Mouse (Mus musculus) embryonic fibroblast, embryonic 13.5 days (primary cell): ENCODE measurements around the gene Cbx7.

Experiments used
- CTCF ChIP-seq: IDR thresholded peaks from 2 replicates; pipeline ENCODE4 v1.5.1; 2011; ENCODE audit warnings: mild to moderate bottlenecking, control low read depth, low read length, moderate library complexity, borderline replicate concordance; ENCODE audit not compliant: insufficient read depth
- POLR2A ChIP-seq: IDR thresholded peaks from 2 replicates; pipeline ENCODE4 v1.6.1; 2011; ENCODE audit warnings: low read depth, mild to moderate bottlenecking, control low read depth, low read length, moderate library complexity

- TF ChIP-seq CTCF = no peak
- TF ChIP-seq POLR2A = no peak
Measured at GRCm38 (mm10) chr15:79926856-79927416, 44.0 kb downstream of the Cbx7 start.
